Mouse (Mus musculus) midbrain, embryonic 15.5 days (tissue): Measurements from ENCODE around the gene Cops9. TPM values are rescaled to one million over a fixed set of nuclear protein-coding genes. Genes with fewer than 3 reads are reported as not detected.

ENCODE experiments used
- polyA plus RNA-seq: library from polyadenylated mRNA; unstranded; fragments of >200 nt; fragmentation: Nextera tagmentation; extraction: Ambion mirVana; gene quantifications from 2 replicates; pipeline ENCODE4 v1.2.1, GENCODE M21; 2015

Gene Cops9
- polyA plus RNA-seq, 1 experiment from 2014 or later, result 526 TPM

Other genes with a start within 250 kb of the Cops9 start
- gene Ndufa10, start 168.1 kb downstream of the Cops9 start, polyA plus RNA-seq, result 303 and 308 TPM in 2 replicates
- gene Olfr1416, start 156.9 kb downstream of the Cops9 start, polyA plus RNA-seq, result not detected in 2 replicates
- gene Olfr1415, start 145.9 kb downstream of the Cops9 start, polyA plus RNA-seq, result not detected in 2 replicates
- not detected in 2 replicates for gene Olfr1414, start 123.3 kb downstream of the Cops9 start, polyA plus RNA-seq
- gene Olfr1413, start 70.7 kb downstream of the Cops9 start, polyA plus RNA-seq, result not detected in 2 replicates
- gene Olfr1412, start 56.2 kb downstream of the Cops9 start, polyA plus RNA-seq, result not detected in 2 replicates
- gene Olfr1411, start 47.6 kb downstream of the Cops9 start, polyA plus RNA-seq, result not detected in 2 replicates
- gene Olfr1410, start 36.2 kb downstream of the Cops9 start, polyA plus RNA-seq, result not detected in 2 replicates
- gene Olfr12, start 24.2 kb downstream of the Cops9 start, polyA plus RNA-seq, result not detected in 2 replicates
- gene Otos, start 6.9 kb upstream of the Cops9 start, polyA plus RNA-seq, result 0.35 TPM in 1 of 2 replicates, not detected in the other
- 62.3 and 66.1 TPM in 2 replicates for gene Gpc1, start 189.7 kb upstream of the Cops9 start, polyA plus RNA-seq